Mouse (Mus musculus) forebrain, embryonic 11.5 days (tissue): ENCODE data around the gene Gprc5c. TPM values are rescaled to one million over a fixed set of nuclear protein-coding genes. Genes with fewer than 3 reads are reported as not detected.

Experiments
- ATAC-seq: fragments of 200-750 bp; cut with Nextera tagmentation; replicated peaks from 2 replicates; pipeline ENCODE4 v1.8.0; 2017; ENCODE audit warnings: moderate TSS enrichment; ENCODE audit not compliant: low FRiP score
- DNase-seq: peaks from one replicate; pipeline ENCODE4 v3.0.0-alpha.2; 2017; ENCODE audit warnings: low spot score
- H3K27ac ChIP-seq: fragments of 300-500 bp; sonication (generic); 2 replicates; pipeline ENCODE4 v1.5.1; 2014; ENCODE audit warnings: low read depth, low read length
- H3K27me3 ChIP-seq: fragments of 300-500 bp; sonication (generic); 2 replicates; pipeline ENCODE4 v1.6.1; 2014; ENCODE audit warnings: mild to moderate bottlenecking, low read length, mixed read lengths; ENCODE audit not compliant: control insufficient read depth, insufficient read depth
- H3K36me3 ChIP-seq: fragments of 300-500 bp; sonication (generic); 2 replicates; pipeline ENCODE4 v1.6.1; 2014; ENCODE audit warnings: mild to moderate bottlenecking, low read length, moderate library complexity, mixed read lengths; ENCODE audit not compliant: control insufficient read depth, insufficient read depth
- H3K4me1 ChIP-seq: fragments of 300-500 bp; sonication (generic); replicated peaks from 2 replicates; pipeline ENCODE4 v1.6.1; 2014; ENCODE audit warnings: low read length, mixed read lengths; ENCODE audit not compliant: control insufficient read depth, insufficient read depth
- H3K4me2 ChIP-seq: fragments of 300-500 bp; sonication (generic); 2 replicates; pipeline ENCODE4 v1.6.1; 2014; ENCODE audit warnings: low read depth, mild to moderate bottlenecking, low read length, moderate library complexity, mixed read lengths; ENCODE audit not compliant: severe bottlenecking
- H3K4me3 ChIP-seq: fragments of 300-500 bp; sonication (generic); 2 replicates; pipeline ENCODE4 v1.5.1; 2014; ENCODE audit warnings: low read depth, low read length
- H3K9ac ChIP-seq: fragments of 300-500 bp; sonication (generic); 2 replicates; pipeline ENCODE4 v1.6.1; 2014; ENCODE audit warnings: low read length
- H3K9me3 ChIP-seq: fragments of 300-500 bp; sonication (generic); 2 replicates; pipeline ENCODE4 v1.6.1; 2016; ENCODE audit warnings: low read length, mixed read lengths; ENCODE audit not compliant: control insufficient read depth
- WGBS: fragments of 180-500 bp; shearing (Covaris S2); extraction: QIAGEN DNeasy Blood & Tissue Kit; methylation state at CpG from one replicate; pipeline ENCODE4 v1.1.7; 2014; 5-methylcytosine and 5-hydroxymethylcytosine counted together
- polyA plus RNA-seq: library from polyadenylated mRNA; unstranded; fragments of >200 nt; fragmentation: Nextera tagmentation; extraction: Ambion mirVana; gene quantifications from 2 replicates; pipeline ENCODE4 v1.2.1, GENCODE M21; 2014

Gprc5c gene
- polyA plus RNA-seq, 1 experiment from 2014 or later = 14.1 TPM

GRCm38 (mm10) chr11:114812731-114813240 lies 38.2 kb upstream of the Gprc5c start:
- peak; percentile 71 for ATAC-seq
- H3K9me3 ChIP-seq = no peaks in the 10 kb centered on the region
- peak; percentile 95 for DNase-seq
- no peaks in the 10 kb centered on the region for H3K36me3 ChIP-seq
- 0 out of 2 replicates have a peak overlapping the region, but pooled peaks have one; percentile 16 for H3K9ac ChIP-seq
- H3K4me2 ChIP-seq = no peak overlapping the region
- H3K4me1 ChIP-seq = peaks cover 1% of the 10 kb centered on the region; the same call in 1 of the 2 replicates
- H3K4me3 ChIP-seq = no peak overlapping the region
- WGBS = 18% methylated on average over 6 of the region's 6 CpGs
- H3K27ac ChIP-seq = no peak overlapping the region
- H3K27me3 ChIP-seq = no peaks in the 10 kb centered on the region

DNA sequence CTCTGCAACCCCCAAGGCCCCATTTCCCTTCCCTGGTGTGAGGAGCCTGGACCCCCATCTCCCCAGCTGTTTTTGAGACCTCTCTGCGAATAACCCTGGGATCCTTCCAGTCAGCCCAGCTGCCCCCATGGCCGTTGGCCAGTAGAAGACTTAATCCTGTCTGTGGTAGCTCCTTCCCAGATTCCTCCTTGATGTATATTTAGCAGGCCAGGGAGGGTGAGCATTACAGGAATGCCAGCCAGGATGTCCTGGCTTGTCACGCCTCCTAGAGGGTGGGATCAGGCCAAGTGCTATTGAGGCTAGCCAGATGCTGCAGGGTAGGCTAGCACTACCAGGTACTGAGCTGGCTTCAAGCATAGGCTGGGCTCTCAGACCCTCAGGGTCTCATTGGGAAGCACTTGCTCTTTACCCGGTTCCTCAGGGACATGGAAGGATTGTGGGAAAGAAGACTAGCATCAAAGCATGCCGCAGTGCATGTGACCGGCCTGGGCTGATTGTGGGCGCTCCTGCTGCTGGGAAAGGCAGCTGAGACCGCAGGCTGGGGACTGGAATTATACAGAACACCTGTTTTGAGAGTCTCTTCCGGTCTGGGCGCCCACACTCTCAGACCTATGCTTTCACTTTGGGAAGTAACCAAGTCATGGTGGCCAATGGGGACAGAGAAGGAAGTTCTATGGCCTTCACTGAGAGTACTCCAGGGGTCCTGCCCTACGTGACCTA lies 35.9 kb upstream of the Gprc5c start:
- Histone ChIP-seq H3K27me3 (no peaks in the 10 kb centered on the region), H3K27ac (no peak overlapping the region), H3K4me1 (peaks cover 3% of the 10 kb centered on the region; the same call in 1 of the 2 replicates), H3K9ac (no peak overlapping the region), H3K4me3 (no peak overlapping the region), H3K36me3 (no peaks in the 10 kb centered on the region), H3K9me3 (no peaks in the 10 kb centered on the region), H3K4me2 (no peak overlapping the region)
- no peak for DNase-seq
- WGBS = 84% methylated on average over 11 of the region's 11 CpGs
- no peak for ATAC-seq

GRCm38 (mm10) chr11:114816934-114817333 lies 34.0 kb upstream of the Gprc5c start:
- no peak overlapping the region for H3K9ac ChIP-seq

DNA sequence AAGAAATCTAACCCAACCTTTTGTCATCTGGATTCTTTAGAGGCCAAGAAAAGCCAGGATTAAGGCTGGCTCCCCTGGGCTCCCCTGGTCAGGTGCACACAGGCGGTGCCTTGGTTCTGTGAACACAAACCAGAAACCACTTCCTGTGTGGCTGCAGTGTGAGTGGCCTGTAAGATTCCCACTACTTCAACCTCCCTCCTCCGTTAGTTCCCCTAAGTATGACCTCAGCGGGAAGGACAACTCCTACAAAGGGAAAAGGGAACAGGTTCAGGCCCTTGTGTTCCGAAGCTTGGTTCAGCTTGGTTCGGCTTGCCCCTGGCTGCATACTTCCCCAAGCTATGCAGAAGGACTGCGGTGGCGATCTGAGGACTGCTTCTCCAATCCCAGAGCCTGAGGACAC lies 32.8 kb upstream of the Gprc5c start:
- Histone ChIP-seq H3K9ac (no peak overlapping the region), H3K27ac (no peak overlapping the region), H3K36me3 (no peaks in the 10 kb centered on the region), H3K27me3 (no peaks in the 10 kb centered on the region), H3K4me2 (no peak overlapping the region), H3K4me1 (peaks cover 8% of the 10 kb centered on the region), H3K4me3 (no peak overlapping the region), H3K9me3 (no peaks in the 10 kb centered on the region)
- DNase-seq (no peak), ATAC-seq (no peak)
- WGBS = 91% methylated on average over 7 of the region's 7 CpGs

More at GRCm38 (mm10) chr11:114816934-114817333, 34.0 kb upstream of the Gprc5c start:
- H3K4me2 ChIP-seq = no peak overlapping the region
- no peak overlapping the region for H3K4me3 ChIP-seq
- 91% methylated on average over 4 of the region's 4 CpGs for WGBS
- H3K36me3 ChIP-seq = no peaks in the 10 kb centered on the region
- H3K27ac ChIP-seq = no peak overlapping the region
- H3K4me1 ChIP-seq = peaks cover 3% of the 10 kb centered on the region; the same call in 1 of the 2 replicates
- no peak for DNase-seq
- no peaks in the 10 kb centered on the region for H3K9me3 ChIP-seq
- ATAC-seq = no peak
- H3K27me3 ChIP-seq = no peaks in the 10 kb centered on the region

DNA sequence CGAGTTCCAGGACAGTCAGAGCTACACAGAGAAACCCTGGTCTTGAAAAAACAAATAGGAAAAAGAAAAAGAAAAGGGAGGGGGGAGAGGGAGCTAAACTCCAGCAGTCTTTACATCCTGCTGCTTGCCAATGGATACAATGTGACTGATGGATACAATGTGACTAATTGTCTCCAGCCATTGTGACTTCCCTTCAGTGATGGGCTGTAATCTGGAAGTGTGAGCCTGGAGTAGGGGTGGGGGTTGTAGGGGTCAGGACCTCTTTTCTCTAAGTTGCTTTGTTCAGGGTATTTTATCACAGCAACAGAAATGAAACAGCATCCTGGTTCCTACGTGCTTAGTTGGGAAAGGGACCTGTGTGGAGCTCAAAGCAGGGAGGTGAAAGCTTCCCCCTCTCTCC lies 31.8 kb upstream of the Gprc5c start:
- peaks cover 12% of the 10 kb centered on the region for H3K4me1 ChIP-seq

DNA sequence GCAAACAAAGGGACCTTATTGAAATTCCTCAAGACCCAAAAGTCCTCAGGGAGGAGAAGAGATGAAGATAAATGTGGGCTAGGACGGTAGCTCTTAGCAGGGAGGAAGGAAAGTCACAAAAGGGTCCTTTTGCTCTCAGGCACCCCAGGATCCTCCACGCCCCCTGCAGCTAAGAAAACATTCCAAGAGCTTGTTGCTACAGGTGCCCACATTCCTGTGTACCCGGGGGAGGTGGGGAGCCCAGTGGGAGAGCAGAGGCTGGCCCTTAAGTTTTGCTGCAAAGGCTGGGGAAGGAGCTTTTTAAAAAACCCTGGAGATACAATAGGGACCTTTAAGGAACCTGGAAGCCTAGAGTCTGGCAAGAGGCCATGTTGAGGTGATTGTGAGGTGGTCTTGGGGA lies 30.5 kb upstream of the Gprc5c start:
- H3K9me3 ChIP-seq = no peaks in the 10 kb centered on the region
- H3K4me3 ChIP-seq = no peak overlapping the region
- H3K27me3 ChIP-seq = no peaks in the 10 kb centered on the region
- peaks cover 12% of the 10 kb centered on the region for H3K4me1 ChIP-seq
- 42% methylated on average over 3 of the region's 3 CpGs for WGBS
- H3K36me3 ChIP-seq = no peaks in the 10 kb centered on the region
- H3K27ac ChIP-seq = no peak overlapping the region
- no peak overlapping the region for H3K4me2 ChIP-seq
- no peak for ATAC-seq
- no peak for DNase-seq
- no peak overlapping the region for H3K9ac ChIP-seq

More for the DNA sequence above, 31.8 kb upstream of the Gprc5c start:
- no peak for DNase-seq
- Histone ChIP-seq H3K9ac (no peak overlapping the region), H3K36me3 (no peaks in the 10 kb centered on the region), H3K4me3 (no peak overlapping the region), H3K27me3 (no peaks in the 10 kb centered on the region), H3K9me3 (no peaks in the 10 kb centered on the region), H3K27ac (no peak overlapping the region), H3K4me2 (no peak overlapping the region)
- ATAC-seq = no peak
- WGBS = 27% methylated on average over 2 of the region's 2 CpGs

GRCm38 (mm10) chr11:114821325-114821724 lies 29.6 kb upstream of the Gprc5c start:
- DNase-seq = no peak
- Histone ChIP-seq H3K36me3 (no peaks in the 10 kb centered on the region), H3K4me3 (no peak overlapping the region), H3K4me1 (peaks cover 12% of the 10 kb centered on the region), H3K27me3 (no peaks in the 10 kb centered on the region), H3K27ac (no peak overlapping the region), H3K9me3 (no peaks in the 10 kb centered on the region), H3K9ac (no peak overlapping the region), H3K4me2 (no peak overlapping the region)
- 60% methylated on average over 1 of the region's 1 CpGs for WGBS
- no peak for ATAC-seq

- H3K27ac ChIP-seq = no peak overlapping the region
- H3K27me3 ChIP-seq = no peaks in the 10 kb centered on the region
- DNase-seq = no peak
- ATAC-seq = no peak
- H3K9me3 ChIP-seq = no peaks in the 10 kb centered on the region
- no peak overlapping the region for H3K4me2 ChIP-seq
- H3K4me3 ChIP-seq = no peak overlapping the region
- peaks cover 12% of the 10 kb centered on the region for H3K4me1 ChIP-seq
- H3K36me3 ChIP-seq = no peaks in the 10 kb centered on the region
- H3K9ac ChIP-seq = no peak overlapping the region
- 66% methylated on average over 12 of the region's 12 CpGs for WGBS
Observed at GRCm38 (mm10) chr11:114822727-114823126, 28.2 kb upstream of the Gprc5c start.
